Mouse (Mus musculus) embryonic facial prominence, embryonic 15.5 days (tissue): ENCODE measurements around the gene Ptprn2. TPM values are rescaled to one million over a fixed set of nuclear protein-coding genes. Genes with fewer than 3 reads are reported as not detected.
A peak's percentile ranks its signal among the peaks of the same experiment; 100 is the strongest.

Experiments used
- ATAC-seq: fragments of 200-750 bp; cut with Nextera tagmentation; 2 replicates; pipeline ENCODE4 v1.8.0; 2017; ENCODE audit warnings: low read depth, moderate TSS enrichment; ENCODE audit not compliant: insufficient number of reproducible peaks, low FRiP score, low TSS enrichment
- H3K27ac ChIP-seq: fragments of 300-500 bp; sonication (generic); replicated peaks from 2 replicates; pipeline ENCODE4 v1.5.1; 2015; ENCODE audit warnings: mild to moderate bottlenecking, inconsistent platforms
- H3K27me3 ChIP-seq: fragments of 300-500 bp; sonication (generic); 2 replicates; pipeline ENCODE4 v1.6.1; 2015; ENCODE audit warnings: inconsistent platforms
- H3K36me3 ChIP-seq: fragments of 300-500 bp; sonication (generic); 2 replicates; pipeline ENCODE4 v1.6.1; 2015; ENCODE audit warnings: mild to moderate bottlenecking, inconsistent platforms
- H3K4me1 ChIP-seq: fragments of 300-500 bp; sonication (generic); 2 replicates; pipeline ENCODE4 v1.6.1; 2015; ENCODE audit warnings: inconsistent platforms
- H3K4me2 ChIP-seq: fragments of 300-500 bp; sonication (generic); replicated peaks from 2 replicates; pipeline ENCODE4 v1.6.1; 2015; ENCODE audit warnings: mild to moderate bottlenecking, inconsistent platforms
- H3K4me3 ChIP-seq: fragments of 300-500 bp; sonication (generic); replicated peaks from 2 replicates; pipeline ENCODE4 v1.5.1; 2015; ENCODE audit warnings: mild to moderate bottlenecking, inconsistent platforms
- H3K9ac ChIP-seq: fragments of 300-500 bp; sonication (generic); 2 replicates; pipeline ENCODE4 v1.6.1; 2015; ENCODE audit warnings: inconsistent platforms
- H3K9me3 ChIP-seq: fragments of 300-500 bp; sonication (generic); replicated peaks from 2 replicates; pipeline ENCODE4 v1.6.1; 2016; ENCODE audit warnings: inconsistent platforms
- WGBS: fragments of 180-500 bp; shearing (Covaris S2); methylation state at CpG from one replicate; pipeline ENCODE4 v1.1.7; 2015; 5-methylcytosine and 5-hydroxymethylcytosine counted together
- polyA plus RNA-seq: library from polyadenylated mRNA; unstranded; fragments of >200 nt; fragmentation: Nextera tagmentation; extraction: Ambion mirVana; gene quantifications from 2 replicates; pipeline ENCODE4 v1.2.1, GENCODE M21; 2015

Gene Ptprn2
- polyA plus RNA-seq, 1 experiment from 2014 or later: 0.12 TPM

DNA sequence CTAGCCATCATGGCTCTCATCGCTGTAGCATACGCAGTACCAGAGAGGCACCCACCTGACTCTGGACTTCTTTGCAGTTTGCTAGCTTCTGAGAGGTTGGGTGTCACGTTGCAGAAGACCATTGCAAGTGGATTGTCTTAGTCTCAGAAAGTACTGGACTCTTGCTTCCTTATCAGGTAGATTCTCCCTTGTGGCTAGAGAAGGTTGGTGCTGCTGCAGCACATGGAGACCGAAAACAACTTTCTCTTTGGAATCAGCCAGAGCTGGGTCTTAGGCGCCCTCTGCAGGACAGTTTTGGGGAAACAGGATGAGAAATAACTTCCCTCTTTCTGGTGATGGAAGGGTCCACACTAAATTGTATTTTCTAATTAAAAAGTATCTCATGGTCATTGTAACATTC lies 134.3 kb downstream of the Ptprn2 start:
- H3K4me3 ChIP-seq: no peak overlapping the region
- no peaks in the 10 kb centered on the region for H3K4me1 ChIP-seq
- H3K36me3 ChIP-seq: no peaks in the 10 kb centered on the region
- H3K9ac ChIP-seq: no peak overlapping the region
- no peak overlapping the region for H3K27ac ChIP-seq
- no peak for ATAC-seq
- H3K27me3 ChIP-seq: no peaks in the 10 kb centered on the region
- 43% methylated on average over 5 of the region's 5 CpGs for WGBS
- H3K9me3 ChIP-seq: no peaks in the 10 kb centered on the region
- H3K4me2 ChIP-seq: 0 out of 2 replicates have a peak overlapping the region, but pooled peaks have one; percentile 12

DNA sequence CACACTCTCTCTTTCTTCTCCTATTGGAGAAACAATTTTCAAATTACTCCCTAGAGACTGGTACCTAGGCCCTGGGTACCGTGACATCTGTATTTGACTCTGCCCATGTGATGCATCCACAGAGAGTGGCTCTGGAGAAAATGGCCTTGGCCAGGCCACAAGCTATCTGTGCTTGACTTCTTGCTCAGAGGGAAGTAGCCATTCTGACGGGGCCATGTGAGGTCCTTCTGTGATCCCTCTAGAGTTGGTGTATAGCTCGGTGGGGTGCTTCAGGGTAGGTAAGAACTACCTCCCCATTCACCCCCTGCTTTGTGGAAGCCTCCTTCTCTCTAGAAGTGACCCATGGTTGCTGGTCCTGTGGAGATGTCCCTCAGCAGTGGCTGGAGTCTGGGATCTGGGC lies 134.8 kb downstream of the Ptprn2 start:
- ATAC-seq: no peak
- no peak overlapping the region for H3K27ac ChIP-seq
- H3K4me2 ChIP-seq: no peak overlapping the region
- H3K4me3 ChIP-seq: no peak overlapping the region
- H3K9ac ChIP-seq: no peak overlapping the region
- no peaks in the 10 kb centered on the region for H3K9me3 ChIP-seq
- no peaks in the 10 kb centered on the region for H3K36me3 ChIP-seq
- H3K27me3 ChIP-seq: no peaks in the 10 kb centered on the region
- no peaks in the 10 kb centered on the region for H3K4me1 ChIP-seq
- WGBS: 73% methylated on average over 3 of the region's 3 CpGs

DNA sequence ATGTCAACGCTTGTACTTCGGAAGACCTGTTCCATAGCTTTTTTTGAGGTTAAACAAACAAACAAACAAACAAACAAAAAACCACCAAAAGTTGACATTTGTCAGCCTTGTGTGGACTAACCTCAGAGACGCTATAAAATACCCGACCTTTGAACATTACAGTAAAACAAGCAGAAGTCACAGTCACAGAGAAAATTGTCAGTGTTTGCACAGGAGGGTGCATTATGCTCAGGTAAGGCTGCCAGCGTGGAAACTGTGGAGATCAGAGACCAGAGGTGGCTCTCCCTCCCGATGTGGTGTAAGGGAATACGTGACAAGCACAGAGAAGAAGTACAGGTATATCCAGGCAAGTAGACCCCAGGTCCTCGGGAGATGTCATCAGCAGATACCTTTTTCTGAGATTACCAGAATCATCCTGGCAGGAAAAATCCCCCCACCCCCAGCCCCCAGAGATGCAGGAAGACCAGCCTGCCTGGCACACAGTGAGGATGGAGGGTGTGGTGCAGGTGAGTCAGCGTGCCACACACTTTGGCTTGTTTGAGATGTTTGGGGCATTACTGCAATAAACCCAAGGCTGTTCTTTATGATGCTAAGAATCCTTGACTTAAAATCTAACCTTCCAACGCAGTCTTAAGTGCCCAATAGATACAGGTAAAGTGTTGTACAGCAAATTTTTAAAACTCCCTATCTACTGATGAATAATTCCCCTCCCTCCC lies 136.0 kb downstream of the Ptprn2 start:
- H3K4me2 ChIP-seq: no peak overlapping the region
- H3K9me3 ChIP-seq: no peaks in the 10 kb centered on the region
- H3K4me3 ChIP-seq: no peak overlapping the region
- no peaks in the 10 kb centered on the region for H3K27me3 ChIP-seq
- no peak overlapping the region for H3K27ac ChIP-seq
- H3K9ac ChIP-seq: no peak overlapping the region
- 73% methylated on average over 10 of the region's 10 CpGs for WGBS
- no peak for ATAC-seq
- H3K36me3 ChIP-seq: no peaks in the 10 kb centered on the region
- H3K4me1 ChIP-seq: no peaks in the 10 kb centered on the region

GRCm38 (mm10) chr12:116622665-116623387 lies 137.3 kb downstream of the Ptprn2 start:
- H3K27ac ChIP-seq: no peak overlapping the region
- no peaks in the 10 kb centered on the region for H3K4me1 ChIP-seq
- ATAC-seq: no peak
- no peaks in the 10 kb centered on the region for H3K9me3 ChIP-seq
- H3K36me3 ChIP-seq: no peaks in the 10 kb centered on the region
- no peaks in the 10 kb centered on the region for H3K27me3 ChIP-seq
- no peak overlapping the region for H3K9ac ChIP-seq
- H3K4me2 ChIP-seq: no peak overlapping the region
- 60% methylated on average over 6 of the region's 6 CpGs for WGBS
- H3K4me3 ChIP-seq: no peak overlapping the region

DNA sequence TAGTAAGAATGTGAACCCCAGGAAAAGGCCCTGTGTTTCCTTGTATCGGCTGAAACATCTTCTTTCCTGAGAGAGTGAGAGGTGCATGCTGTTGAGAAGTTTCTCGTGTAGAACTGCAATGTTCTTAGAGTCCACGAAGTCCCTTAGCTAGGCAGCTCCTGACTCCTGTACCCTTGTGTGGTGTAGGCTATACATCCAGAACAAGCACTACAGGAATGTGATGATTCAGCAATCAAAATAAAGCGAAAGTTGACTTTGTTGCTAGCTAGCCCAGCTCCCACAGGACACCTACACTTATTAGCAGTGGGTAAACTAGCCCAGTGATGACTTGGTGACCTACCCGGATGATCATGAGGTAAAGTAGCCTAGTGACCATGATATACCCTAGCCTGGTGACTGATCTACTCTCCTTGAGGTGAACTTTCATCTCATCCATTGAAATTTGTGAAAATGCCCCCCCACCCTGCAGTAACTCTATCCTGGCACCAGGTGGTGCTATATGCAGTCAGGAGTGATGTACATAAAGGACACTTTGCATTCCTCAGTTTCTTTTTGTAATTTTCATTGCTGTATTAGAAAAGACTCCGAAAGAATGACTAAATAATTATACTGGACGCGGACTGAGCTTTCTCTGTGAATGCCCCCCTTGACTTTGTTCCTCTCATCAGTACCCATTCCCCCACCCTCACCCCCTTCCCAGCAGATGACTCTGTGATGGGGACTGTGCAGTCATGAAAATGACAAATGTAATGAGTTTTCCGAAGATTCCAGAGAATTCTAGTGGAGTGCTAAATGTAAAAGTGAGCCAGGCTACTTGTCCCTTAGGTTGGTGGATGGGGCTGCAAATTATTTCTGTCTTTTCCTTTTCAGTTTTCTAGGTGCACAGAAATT lies 140.1 kb downstream of the Ptprn2 start:
- Histone ChIP-seq H3K4me2 (no peak overlapping the region), H3K36me3 (no peaks in the 10 kb centered on the region), H3K9me3 (no peaks in the 10 kb centered on the region), H3K4me3 (no peak overlapping the region), H3K9ac (no peak overlapping the region), H3K27me3 (no peaks in the 10 kb centered on the region), H3K27ac (no peak overlapping the region), H3K4me1 (no peaks in the 10 kb centered on the region)
- WGBS: 54% methylated on average over 9 of the region's 9 CpGs
- ATAC-seq: no peak

DNA sequence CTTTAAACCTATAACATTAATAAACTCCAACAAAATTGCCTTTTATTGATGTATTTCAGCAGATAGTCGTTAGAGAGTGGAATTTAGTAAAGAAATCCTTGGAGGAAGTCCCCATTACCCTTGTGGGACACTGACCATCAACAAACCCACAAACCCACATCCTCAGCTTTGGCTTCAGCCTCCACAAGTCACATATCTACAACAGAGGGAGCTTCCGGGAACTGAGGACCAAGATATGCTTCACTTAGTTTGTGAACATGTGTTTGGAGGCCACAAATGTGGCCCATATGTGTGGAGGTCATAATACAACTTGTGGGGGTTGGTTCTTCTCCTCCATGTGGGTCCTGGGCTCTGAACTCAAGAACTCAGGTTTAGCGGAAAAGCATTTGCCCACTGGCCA lies 143.5 kb downstream of the Ptprn2 start:
- ATAC-seq: no peak
- WGBS: 66% methylated on average over 3 of the region's 3 CpGs
- H3K4me1 ChIP-seq: no peaks in the 10 kb centered on the region
- H3K4me2 ChIP-seq: no peak overlapping the region
- no peak overlapping the region for H3K9ac ChIP-seq
- no peaks in the 10 kb centered on the region for H3K36me3 ChIP-seq
- H3K27ac ChIP-seq: no peak overlapping the region
- H3K9me3 ChIP-seq: no peaks in the 10 kb centered on the region
- no peak overlapping the region for H3K4me3 ChIP-seq
- H3K27me3 ChIP-seq: no peaks in the 10 kb centered on the region

- Histone ChIP-seq H3K27me3 (no peaks in the 10 kb centered on the region), H3K9me3 (no peaks in the 10 kb centered on the region), H3K4me2 (no peak overlapping the region), H3K4me1 (no peaks in the 10 kb centered on the region; the same call in 1 of the 2 replicates), H3K4me3 (no peak overlapping the region), H3K27ac (no peak overlapping the region), H3K9ac (no peak overlapping the region), H3K36me3 (no peaks in the 10 kb centered on the region)
- ATAC-seq: no peak
- 12% methylated on average over 2 of the region's 2 CpGs for WGBS
These were observed 152.0 kb downstream of the Ptprn2 start for GRCm38 (mm10) chr12:116637498-116637897.

- Histone ChIP-seq H3K9ac (no peak overlapping the region), H3K4me1 (no peaks in the 10 kb centered on the region; the same call in 1 of the 2 replicates), H3K4me2 (no peak overlapping the region), H3K9me3 (no peaks in the 10 kb centered on the region), H3K27me3 (no peaks in the 10 kb centered on the region), H3K27ac (no peak overlapping the region), H3K4me3 (no peak overlapping the region), H3K36me3 (no peaks in the 10 kb centered on the region)
- ATAC-seq: no peak
- 16% methylated on average over 4 of the region's 4 CpGs for WGBS
These were observed 155.4 kb downstream of the Ptprn2 start for GRCm38 (mm10) chr12:116640871-116641270.

- Histone ChIP-seq H3K4me1 (no peaks in the 10 kb centered on the region; the same call in 1 of the 2 replicates), H3K27ac (no peak overlapping the region), H3K4me3 (no peak overlapping the region), H3K9ac (no peak overlapping the region), H3K4me2 (no peak overlapping the region), H3K27me3 (no peaks in the 10 kb centered on the region), H3K9me3 (no peaks in the 10 kb centered on the region), H3K36me3 (no peaks in the 10 kb centered on the region)
- 38% methylated on average over 14 of the region's 14 CpGs for WGBS
- ATAC-seq: no peak
These were observed 156.0 kb downstream of the Ptprn2 start for GRCm38 (mm10) chr12:116641339-116642190.

DNA sequence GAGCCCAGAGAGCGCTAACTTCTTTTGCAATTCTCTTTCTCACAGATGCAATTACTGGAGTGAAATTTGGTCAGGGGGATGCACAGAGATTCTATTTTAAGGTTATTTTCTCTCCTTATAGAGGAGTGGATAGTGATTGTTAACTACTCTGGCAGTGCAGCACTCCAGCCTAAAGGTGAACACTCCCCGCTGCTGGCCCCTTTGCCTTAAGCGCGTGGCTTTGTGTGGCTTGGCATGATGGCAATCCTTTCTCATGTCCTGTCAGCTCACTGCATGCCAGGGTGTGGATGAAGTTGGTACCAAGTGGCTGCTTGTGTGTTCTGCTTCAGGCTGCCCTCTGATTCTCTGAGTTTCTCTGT lies 156.7 kb downstream of the Ptprn2 start:
- WGBS: 75% methylated on average over 4 of the region's 4 CpGs
- H3K4me1 ChIP-seq: no peaks in the 10 kb centered on the region; the same call in 1 of the 2 replicates
- H3K9me3 ChIP-seq: no peaks in the 10 kb centered on the region
- no peak for ATAC-seq
- H3K36me3 ChIP-seq: no peaks in the 10 kb centered on the region
- H3K4me2 ChIP-seq: no peak overlapping the region
- H3K9ac ChIP-seq: no peak overlapping the region
- H3K27ac ChIP-seq: no peak overlapping the region
- H3K4me3 ChIP-seq: no peak overlapping the region
- no peaks in the 10 kb centered on the region for H3K27me3 ChIP-seq
